Mouse (Mus musculus) T-cell, adult 66 days (primary cell): ENCODE data around the gene Olfr1047. TPM values are rescaled to one million over a fixed set of nuclear protein-coding genes. Genes with fewer than 3 reads are reported as not detected.

Experiments
- total RNA-seq, 2 experiments: library from RNA; stranded (reverse); gene quantifications; 3 replicates in 1 of 2; 4 replicates in 1 of 2; pipeline ENCODE4 v1.2.4; 2023

The Olfr1047 gene
- not detected for total RNA-seq

GRCm38 (mm10) chr2:86231301-86231700, at the start of gene Olfr1047:
Gene Olfr1047, minus strand, starts transcription at chr2:86231401.

GRCm38 (mm10) chr2:86278988-86279387, 47.8 kb upstream of the Olfr1047 start, which contains the start of gene Olfr1051:
Gene Olfr1051, minus strand, starts transcription at chr2:86279088.

GRCm38 (mm10) chr2:86258228-86258627, 27.0 kb upstream of the Olfr1047 start, which contains the start of gene Olfr1049:
Gene Olfr1049, minus strand, starts transcription at chr2:86258328.

GRCm38 (mm10) chr2:86240189-86240588, 9.0 kb upstream of the Olfr1047 start, which contains the start of gene Olfr1048:
Gene Olfr1048, minus strand, starts transcription at chr2:86240289.

GRCm38 (mm10) chr2:86219214-86219613, 12.0 kb downstream of the Olfr1047 start, which contains the start of gene Olfr1046:
Gene Olfr1046, minus strand, starts transcription at chr2:86219314.

GRCm38 (mm10) chr2:86202909-86203308, 28.3 kb downstream of the Olfr1047 start, which contains the start of gene Olfr1045:
Gene Olfr1045, minus strand, starts transcription at chr2:86203009.

GRCm38 (mm10) chr2:86185583-86185982, 45.6 kb downstream of the Olfr1047 start, which contains the start of gene Olfr52:
Gene Olfr52, minus strand, starts transcription at chr2:86185683.

GRCm38 (mm10) chr2:86177720-86178119, 53.5 kb downstream of the Olfr1047 start, which contains the start of gene Olfr1044:
Gene Olfr1044, minus strand, starts transcription at chr2:86177820.

Other genes with a start within 250 kb of the Olfr1047 start
- gene Olfr1031, start 241.1 kb downstream of the Olfr1047 start, total RNA-seq = not detected
- not detected for gene Olfr1032, start 225.9 kb downstream of the Olfr1047 start, total RNA-seq
- gene Olfr1033, start 210.8 kb downstream of the Olfr1047 start, total RNA-seq = not detected
- gene Olfr1034, start 185.5 kb downstream of the Olfr1047 start, total RNA-seq = not detected
- not detected for gene Olfr1036, start 157.4 kb downstream of the Olfr1047 start, total RNA-seq
- gene Olfr1037, start 144.0 kb downstream of the Olfr1047 start, total RNA-seq = not detected
- not detected for gene Olfr1039, start 95.5 kb downstream of the Olfr1047 start, total RNA-seq
- not detected for gene Olfr1040, start 84.7 kb downstream of the Olfr1047 start, total RNA-seq
- gene Olfr1042, start 69.6 kb downstream of the Olfr1047 start, total RNA-seq = not detected
- not detected for gene Olfr1043, start 63.9 kb downstream of the Olfr1047 start, total RNA-seq
- gene Olfr1044, start 53.6 kb downstream of the Olfr1047 start, total RNA-seq = not detected
- not detected for gene Olfr52, start 45.7 kb downstream of the Olfr1047 start, total RNA-seq
- gene Olfr1045, start 28.4 kb downstream of the Olfr1047 start, total RNA-seq = not detected
- not detected for gene Olfr1046, start 12.1 kb downstream of the Olfr1047 start, total RNA-seq
- not detected for gene Olfr1048, start 8.9 kb upstream of the Olfr1047 start, total RNA-seq
- not detected for gene Olfr1049, start 26.9 kb upstream of the Olfr1047 start, total RNA-seq
- gene Olfr1051, start 47.7 kb upstream of the Olfr1047 start, total RNA-seq = not detected
- not detected for gene Olfr1052, start 61.1 kb upstream of the Olfr1047 start, total RNA-seq
- not detected for gene Olfr1053, start 83.9 kb upstream of the Olfr1047 start, total RNA-seq
- gene Olfr1054, start 104.0 kb upstream of the Olfr1047 start, total RNA-seq = not detected
- gene Olfr1055, start 118.9 kb upstream of the Olfr1047 start, total RNA-seq = not detected
- not detected for gene Olfr1056, start 131.1 kb upstream of the Olfr1047 start, total RNA-seq
- gene Olfr1057, start 147.0 kb upstream of the Olfr1047 start, total RNA-seq = not detected
- gene Olfr1058, start 157.2 kb upstream of the Olfr1047 start, total RNA-seq = not detected
- gene Olfr1061, start 182.6 kb upstream of the Olfr1047 start, total RNA-seq = not detected
- gene Olfr1062, start 195.3 kb upstream of the Olfr1047 start, total RNA-seq = not detected
- not detected for gene Olfr1065, start 219.2 kb upstream of the Olfr1047 start, total RNA-seq
- not detected for gene Olfr1066, start 224.9 kb upstream of the Olfr1047 start, total RNA-seq